Mouse (Mus musculus) hindbrain, embryonic 15.5 days (tissue): ENCODE measurements at regions not wholly inside any gene's neighbourhood (a gene's known extent, or its start where the extent isn't known, plus 50 kb on each side); places are given as distances from the start of the nearest gene placed in this dataset.
A peak's percentile ranks its signal among the peaks of the same experiment; 100 is the strongest.

Experiments
- ATAC-seq: fragments of 200-750 bp; cut with Nextera tagmentation; 2 replicates; pipeline ENCODE4 v1.8.0; 2017; ENCODE audit warnings: low read depth, moderate number of reproducible peaks, moderate TSS enrichment; ENCODE audit not compliant: low FRiP score
- H3K27ac ChIP-seq: fragments of 300-500 bp; sonication (generic); replicated peaks from 2 replicates; pipeline ENCODE4 v1.5.1; 2015; ENCODE audit warnings: mild to moderate bottlenecking, inconsistent platforms
- H3K27me3 ChIP-seq: fragments of 300-500 bp; sonication (generic); 2 replicates; pipeline ENCODE4 v1.6.1; 2015; ENCODE audit warnings: control low read depth, inconsistent platforms
- H3K36me3 ChIP-seq: fragments of 300-500 bp; sonication (generic); 2 replicates; pipeline ENCODE4 v1.6.1; 2015; ENCODE audit warnings: control low read depth, inconsistent platforms
- H3K4me1 ChIP-seq: fragments of 300-500 bp; sonication (generic); replicated peaks from 2 replicates; pipeline ENCODE4 v1.6.1; 2015; ENCODE audit warnings: control low read depth, inconsistent platforms
- H3K4me2 ChIP-seq: fragments of 300-500 bp; sonication (generic); 2 replicates; pipeline ENCODE4 v1.6.1; 2015; ENCODE audit warnings: moderate library complexity, mild to moderate bottlenecking, inconsistent platforms
- H3K4me3 ChIP-seq: fragments of 300-500 bp; sonication (generic); 2 replicates; pipeline ENCODE4 v1.5.1; 2015; ENCODE audit warnings: mild to moderate bottlenecking, inconsistent platforms
- H3K9ac ChIP-seq: fragments of 300-500 bp; sonication (generic); 2 replicates; pipeline ENCODE4 v1.6.1; 2015; ENCODE audit warnings: inconsistent platforms
- H3K9me3 ChIP-seq: fragments of 300-500 bp; sonication (generic); 2 replicates; pipeline ENCODE4 v1.6.1; 2016; ENCODE audit warnings: control low read depth, inconsistent platforms
- WGBS: fragments of 180-500 bp; shearing (Covaris S2); methylation state at CpG from one replicate; pipeline ENCODE4 v1.1.7; 2015; 5-methylcytosine and 5-hydroxymethylcytosine counted together

- ATAC-seq: no peak
- Histone ChIP-seq H3K4me2 (no peak overlapping the region), H3K9ac (no peak overlapping the region), H3K36me3 (no peaks in the 10 kb centered on the region), H3K27me3 (no peaks in the 10 kb centered on the region), H3K9me3 (no peaks in the 10 kb centered on the region), H3K27ac (no peak overlapping the region), H3K4me1 (no peaks in the 10 kb centered on the region), H3K4me3 (no peak overlapping the region)
- WGBS: 81% methylated on average over 2 of the region's 2 CpGs
Measured at GRCm38 (mm10) chr2:159646595-159646994, 687.4 kb downstream of the Gm826 start.

- H3K4me3 ChIP-seq: no peak overlapping the region
- no peak overlapping the region for H3K27ac ChIP-seq
- no peak overlapping the region for H3K4me2 ChIP-seq
- H3K4me1 ChIP-seq: no peaks in the 10 kb centered on the region
- H3K9me3 ChIP-seq: no peaks in the 10 kb centered on the region
- no peak overlapping the region for H3K9ac ChIP-seq
- no peak for ATAC-seq
- 88% methylated on average over 3 of the region's 3 CpGs for WGBS
- H3K36me3 ChIP-seq: no peaks in the 10 kb centered on the region
- H3K27me3 ChIP-seq: no peaks in the 10 kb centered on the region
Measured at GRCm38 (mm10) chr2:159652243-159652642, 681.7 kb downstream of the Gm826 start.

GRCm38 (mm10) chr2:159676845-159677244 lies 657.1 kb downstream of the Gm826 start:
- Histone ChIP-seq H3K9me3 (no peaks in the 10 kb centered on the region), H3K36me3 (no peaks in the 10 kb centered on the region), H3K9ac (no peak overlapping the region), H3K4me1 (no peaks in the 10 kb centered on the region), H3K27ac (no peak overlapping the region), H3K4me3 (no peak overlapping the region), H3K27me3 (no peaks in the 10 kb centered on the region), H3K4me2 (no peak overlapping the region)
- WGBS: 41% methylated on average over 3 of the region's 3 CpGs
- no peak for ATAC-seq

- WGBS: 61% methylated on average over 1 of the region's 1 CpGs
- Histone ChIP-seq H3K4me2 (no peak overlapping the region), H3K36me3 (no peaks in the 10 kb centered on the region), H3K4me1 (no peaks in the 10 kb centered on the region), H3K4me3 (no peak overlapping the region), H3K9ac (no peak overlapping the region), H3K27ac (no peak overlapping the region), H3K9me3 (no peaks in the 10 kb centered on the region), H3K27me3 (no peaks in the 10 kb centered on the region)
- no peak for ATAC-seq
Measured at GRCm38 (mm10) chr2:159680641-159681040, 653.3 kb downstream of the Gm826 start.

GRCm38 (mm10) chr2:159703100-159703499 lies 630.9 kb downstream of the Gm826 start:
- no peak for ATAC-seq
- H3K4me2 ChIP-seq: no peak overlapping the region
- no peaks in the 10 kb centered on the region for H3K27me3 ChIP-seq
- H3K4me1 ChIP-seq: no peaks in the 10 kb centered on the region
- 86% methylated on average over 3 of the region's 3 CpGs for WGBS
- no peak overlapping the region for H3K27ac ChIP-seq
- peaks cover 8% of the 10 kb centered on the region; the same call in 1 of the 2 replicates for H3K9me3 ChIP-seq
- H3K4me3 ChIP-seq: no peak overlapping the region
- H3K36me3 ChIP-seq: no peaks in the 10 kb centered on the region
- H3K9ac ChIP-seq: no peak overlapping the region

- WGBS: 90% methylated on average over 2 of the region's 2 CpGs
- ATAC-seq: no peak
- no peaks in the 10 kb centered on the region for H3K27me3 ChIP-seq
- H3K27ac ChIP-seq: no peak overlapping the region
- H3K9me3 ChIP-seq: no peaks in the 10 kb centered on the region
- no peak overlapping the region for H3K4me2 ChIP-seq
- H3K4me3 ChIP-seq: no peak overlapping the region
- no peak overlapping the region for H3K9ac ChIP-seq
- H3K36me3 ChIP-seq: no peaks in the 10 kb centered on the region
- no peaks in the 10 kb centered on the region for H3K4me1 ChIP-seq
Measured at GRCm38 (mm10) chr2:159708141-159708540, 625.8 kb downstream of the Gm826 start.

- no peaks in the 10 kb centered on the region for H3K27me3 ChIP-seq
- H3K36me3 ChIP-seq: no peaks in the 10 kb centered on the region
- no peak overlapping the region for H3K27ac ChIP-seq
- no peak overlapping the region for H3K4me2 ChIP-seq
- H3K4me3 ChIP-seq: no peak overlapping the region
- no peak overlapping the region for H3K9ac ChIP-seq
- 59% methylated on average over 3 of the region's 3 CpGs for WGBS
- ATAC-seq: no peak
- H3K4me1 ChIP-seq: no peaks in the 10 kb centered on the region
- no peaks in the 10 kb centered on the region for H3K9me3 ChIP-seq
Measured at GRCm38 (mm10) chr2:159714633-159715032, 619.3 kb downstream of the Gm826 start.

- Histone ChIP-seq H3K27me3 (no peaks in the 10 kb centered on the region), H3K36me3 (no peaks in the 10 kb centered on the region), H3K9ac (no peak overlapping the region), H3K4me2 (no peak overlapping the region), H3K9me3 (no peaks in the 10 kb centered on the region), H3K4me1 (no peaks in the 10 kb centered on the region), H3K4me3 (no peak overlapping the region), H3K27ac (no peak overlapping the region)
- ATAC-seq: 0 out of 2 replicates have a peak, but pooled peaks have one; percentile 19
- WGBS: 53% methylated on average over 2 of the region's 2 CpGs
Measured at GRCm38 (mm10) chr2:159718738-159719137, 615.2 kb downstream of the Gm826 start.

GRCm38 (mm10) chr2:159725158-159726076 lies 608.5 kb downstream of the Gm826 start:
- H3K4me3 ChIP-seq: no peak overlapping the region
- no peaks in the 10 kb centered on the region for H3K4me1 ChIP-seq
- no peaks in the 10 kb centered on the region for H3K27me3 ChIP-seq
- H3K4me2 ChIP-seq: no peak overlapping the region
- H3K36me3 ChIP-seq: no peaks in the 10 kb centered on the region
- no peak overlapping the region for H3K27ac ChIP-seq
- no peak for ATAC-seq
- no peak overlapping the region for H3K9ac ChIP-seq
- WGBS: 42% methylated on average over 7 of the region's 7 CpGs
- no peaks in the 10 kb centered on the region for H3K9me3 ChIP-seq

- Histone ChIP-seq H3K4me3 (no peak overlapping the region), H3K9me3 (no peaks in the 10 kb centered on the region), H3K27ac (no peak overlapping the region), H3K9ac (no peak overlapping the region), H3K36me3 (no peaks in the 10 kb centered on the region), H3K27me3 (no peaks in the 10 kb centered on the region), H3K4me1 (peaks cover 8% of the 10 kb centered on the region; the same call in 1 of the 2 replicates), H3K4me2 (no peak overlapping the region)
- WGBS: 94% methylated on average over 3 of the region's 3 CpGs
- ATAC-seq: no peak
Measured at GRCm38 (mm10) chr2:159729301-159729700, 604.7 kb downstream of the Gm826 start.

- Histone ChIP-seq H3K36me3 (no peaks in the 10 kb centered on the region), H3K4me2 (no peak overlapping the region), H3K9ac (no peak overlapping the region), H3K9me3 (no peaks in the 10 kb centered on the region), H3K4me1 (peaks cover 8% of the 10 kb centered on the region; the same call in 1 of the 2 replicates), H3K27me3 (no peaks in the 10 kb centered on the region), H3K27ac (no peak overlapping the region), H3K4me3 (no peak overlapping the region)
- 86% methylated on average over 8 of the region's 8 CpGs for WGBS
- ATAC-seq: no peak
Measured at GRCm38 (mm10) chr2:159730221-159730620, 603.7 kb downstream of the Gm826 start.

- Histone ChIP-seq H3K27ac (no peak overlapping the region), H3K36me3 (no peaks in the 10 kb centered on the region), H3K9me3 (no peaks in the 10 kb centered on the region), H3K4me3 (no peak overlapping the region), H3K9ac (no peak overlapping the region), H3K27me3 (no peaks in the 10 kb centered on the region), H3K4me1 (peaks cover 8% of the 10 kb centered on the region; the same call in 1 of the 2 replicates), H3K4me2 (no peak overlapping the region)
- no peak for ATAC-seq
Measured at GRCm38 (mm10) chr2:159731305-159731704, 602.7 kb downstream of the Gm826 start.
